Mouse (Mus musculus): ENCODE data around the gene Slco6c1.

Gene Slco6c1

DNA sequence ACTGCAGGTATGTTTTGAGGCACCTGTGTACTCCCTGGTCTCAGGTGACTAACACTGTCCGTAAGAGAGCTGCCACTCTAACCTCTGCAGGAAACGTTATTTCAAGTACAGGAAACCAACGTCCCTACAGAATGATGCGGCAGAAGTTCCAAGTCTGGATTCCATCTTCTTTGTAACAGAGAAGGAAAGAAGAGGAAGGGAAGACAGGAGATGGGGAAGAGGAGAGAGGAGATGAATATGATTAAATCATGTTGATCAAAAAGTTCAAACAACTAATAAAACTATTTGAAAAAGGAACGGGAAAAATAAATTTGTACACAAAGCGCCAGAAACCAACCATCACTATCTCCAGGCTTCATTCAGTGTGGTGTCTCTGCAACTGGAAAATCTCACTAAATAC lies at the start of gene Slco6c1:
Slco6c1 (minus strand) TSS at position 101 of the 400 bp plus-strand sequence.
- TF ChIP-seq GATA4 (IDR thresholded peaks at IDR 0.05; ENCODE audit: insufficient replicate concordance, low read length), result no peak

DNA sequence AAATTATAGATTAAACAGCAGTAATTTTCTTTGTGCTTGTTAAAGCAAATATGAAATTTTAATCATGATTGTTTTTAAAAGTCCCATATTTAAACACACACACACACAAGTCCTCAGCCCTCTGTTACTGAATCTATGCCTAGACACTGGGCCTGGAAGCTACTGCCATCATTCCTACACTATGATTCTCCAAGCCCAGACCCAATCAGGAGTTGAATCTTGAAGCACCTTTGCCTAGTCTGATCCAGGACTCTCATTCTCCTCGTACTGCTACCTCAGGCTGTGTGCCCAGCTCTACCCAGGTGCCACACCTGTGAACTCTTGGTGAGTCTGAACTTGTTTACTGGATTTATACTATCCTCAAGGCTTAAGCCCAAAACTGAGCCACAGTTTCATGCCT lies 89.1 kb downstream of the Slco6c1 start:
- TF ChIP-seq GATA4 (IDR thresholded peaks at IDR 0.05; ENCODE audit: insufficient replicate concordance, low read length), result no peak

DNA sequence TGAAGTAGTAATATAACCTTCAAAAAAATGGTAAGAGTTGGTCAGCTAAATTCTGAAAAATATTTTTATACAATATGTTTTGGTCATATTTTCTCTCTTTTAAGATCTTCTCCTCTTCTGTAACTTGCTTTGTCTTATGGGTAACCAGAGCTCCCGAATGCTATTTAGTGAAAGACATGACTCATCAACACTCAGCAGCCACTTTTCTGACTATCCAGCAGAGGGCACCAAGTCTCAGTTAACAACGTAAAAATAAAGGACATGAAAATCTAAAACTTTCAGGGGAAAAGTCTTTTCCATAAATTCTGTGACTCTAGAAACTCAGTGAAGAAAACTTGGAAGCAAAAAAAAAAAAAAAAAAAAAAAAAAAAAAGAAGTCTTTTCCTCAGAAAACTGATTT lies 89.6 kb downstream of the Slco6c1 start:
- TF ChIP-seq GATA4 (IDR thresholded peaks at IDR 0.05; ENCODE audit: insufficient replicate concordance, low read length), result no peak

DNA sequence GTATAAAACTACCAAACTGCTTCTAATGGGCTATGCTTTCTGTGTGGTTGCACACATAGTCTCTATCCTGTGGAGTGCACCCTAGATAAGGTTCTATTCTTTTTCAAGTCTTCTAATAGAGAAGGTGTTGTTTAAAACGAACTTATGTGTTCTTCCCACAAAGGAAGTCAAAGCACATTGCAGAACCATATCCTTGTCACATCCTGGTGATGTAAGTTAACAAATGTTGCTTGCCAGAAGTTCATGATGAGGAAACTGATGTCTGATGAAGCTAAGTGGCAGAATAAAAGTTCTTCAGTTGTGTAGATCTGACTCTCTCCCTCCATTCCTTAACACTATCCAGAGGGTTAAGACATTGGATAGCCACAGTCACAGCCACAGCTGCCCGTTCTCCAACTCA lies 90.1 kb downstream of the Slco6c1 start:
- TF ChIP-seq GATA4 (IDR thresholded peaks at IDR 0.05; ENCODE audit: insufficient replicate concordance, low read length), result no peak

DNA sequence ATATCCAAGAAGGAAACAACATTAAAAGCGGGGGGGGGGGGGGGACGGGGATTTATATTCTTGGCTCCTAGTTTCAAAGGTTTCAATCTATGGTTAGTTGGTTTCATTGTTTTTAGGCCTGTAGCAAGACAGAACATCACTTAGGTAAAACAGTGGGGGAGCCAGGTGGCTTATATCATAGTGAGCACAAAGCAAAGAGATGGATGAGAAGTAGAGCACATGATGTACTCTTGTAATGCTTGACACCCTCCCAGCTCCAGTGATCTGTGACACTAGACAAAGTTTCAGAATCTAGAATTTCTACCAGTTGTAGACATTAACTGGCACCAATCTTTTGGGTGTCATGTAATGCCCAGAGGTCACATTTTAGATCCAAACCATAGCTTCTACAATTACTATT lies 106.7 kb downstream of the Slco6c1 start:
- no peak for TF ChIP-seq GATA4 (IDR thresholded peaks at IDR 0.05; ENCODE audit: insufficient replicate concordance, low read length)

DNA sequence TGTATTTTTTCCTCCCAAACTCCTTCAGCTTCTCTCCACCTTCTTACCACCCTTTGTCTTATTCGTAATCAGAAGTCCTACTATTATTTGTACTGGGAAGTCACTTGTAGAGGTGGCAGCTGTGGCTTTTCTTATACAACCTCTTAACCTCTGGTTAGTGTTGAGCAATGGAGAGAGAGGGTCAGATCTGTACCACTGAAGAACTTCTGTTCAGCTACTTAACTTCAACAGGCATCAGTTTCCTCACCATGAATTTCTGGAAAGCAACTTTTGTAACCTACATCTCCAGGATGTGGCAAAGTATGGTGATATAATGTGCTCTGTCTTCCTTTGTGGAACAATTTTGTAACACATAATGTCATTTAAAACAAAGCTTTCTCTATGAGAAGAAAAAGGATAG lies 108.7 kb downstream of the Slco6c1 start:
- TF ChIP-seq GATA4 (IDR thresholded peaks at IDR 0.05; ENCODE audit: insufficient replicate concordance, low read length), result no peak

DNA sequence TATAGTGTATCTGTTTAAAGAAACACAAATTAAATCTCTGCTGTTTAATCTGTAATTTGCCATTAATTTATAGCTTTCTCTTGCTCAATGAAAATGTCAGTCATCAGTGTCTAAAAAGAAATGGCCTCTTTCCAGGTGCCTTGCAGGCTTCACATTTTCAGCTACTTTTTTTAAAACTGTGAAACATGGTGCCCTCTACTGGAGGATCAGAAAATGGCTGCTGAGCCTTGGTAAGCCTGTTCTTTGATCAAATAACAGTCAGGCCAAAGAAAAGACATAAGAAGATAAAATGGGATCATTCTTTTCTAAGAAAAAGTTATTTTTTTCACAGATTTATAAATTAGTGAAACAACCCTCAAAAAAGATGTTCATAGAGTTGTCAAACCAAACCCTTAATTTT lies 109.1 kb downstream of the Slco6c1 start:
- no peak for TF ChIP-seq GATA4 (IDR thresholded peaks at IDR 0.05; ENCODE audit: insufficient replicate concordance, low read length)
